Mouse (Mus musculus) ES-E14 (cell line): ENCODE measurements at regions not wholly inside any gene's neighbourhood (a gene's known extent, or its start where the extent isn't known, plus 50 kb on each side); places are given as distances from the start of the nearest gene placed in this dataset.

Experiments
- DNase-seq: peaks from one replicate; pipeline ENCODE4 v3.0.0-alpha.2; 2013; ENCODE audit warnings: low read depth, low spot score
- H3K27ac ChIP-seq: 2 replicates; pipeline ENCODE4 v1.5.1; 2012; ENCODE audit warnings: low read depth, mild to moderate bottlenecking, low read length, moderate library complexity, mixed read lengths; ENCODE audit not compliant: poor library complexity, insufficient read depth, severe bottlenecking
- H3K36me3 ChIP-seq: 2 replicates; pipeline ENCODE4 v1.6.1; 2012; ENCODE audit warnings: mild to moderate bottlenecking, low read length, moderate library complexity, mixed read lengths; ENCODE audit not compliant: control insufficient read depth, poor library complexity, insufficient read depth, severe bottlenecking
- H3K4me1 ChIP-seq, 2 experiments: fragments of 150-350 bp in 1 of 2; sonication (generic) in 1 of 2; 2 replicates each; pipeline ENCODE4 v1.6.1; 2012; ENCODE audit warnings: low read length in 2 of 2, mild to moderate bottlenecking in 1 of 2, mixed read lengths in 1 of 2; ENCODE audit not compliant: control insufficient read depth in 2 of 2, insufficient read depth in 2 of 2, poor library complexity in 1 of 2
- H3K4me3 ChIP-seq, 2 experiments: fragments of 150-350 bp in 1 of 2; sonication (generic) in 1 of 2; 2 replicates each; pipeline ENCODE4 v1.5.1; 2012; ENCODE audit warnings: low read length in 2 of 2, low read depth in 1 of 2, mild to moderate bottlenecking in 1 of 2, mixed read lengths in 1 of 2; ENCODE audit not compliant: insufficient read depth in 1 of 2, poor library complexity in 1 of 2, severe bottlenecking in 1 of 2
- H3K9ac ChIP-seq: 2 replicates; pipeline ENCODE4 v1.6.1; 2012; ENCODE audit warnings: low read depth, mild to moderate bottlenecking, low read length, mixed read lengths; ENCODE audit not compliant: poor library complexity, insufficient read depth, severe bottlenecking
- H3K9me3 ChIP-seq: fragments of 150-350 bp; sonication (generic); 2 replicates; pipeline ENCODE4 v1.6.1; 2012; ENCODE audit warnings: low read depth, mild to moderate bottlenecking, low read length; ENCODE audit not compliant: control insufficient read depth, insufficient read depth
- CHD2 ChIP-seq: IDR thresholded peaks from 2 replicates; pipeline ENCODE4 v1.6.1; 2014; ENCODE audit warnings: mild to moderate bottlenecking, low read depth, low read length, inconsistent platforms
- HCFC1 ChIP-seq: IDR thresholded peaks from 2 replicates; pipeline ENCODE4 v1.6.1; 2012; ENCODE audit warnings: low read length, inconsistent platforms, borderline replicate concordance; ENCODE audit not compliant: insufficient read depth
- MAFK ChIP-seq: IDR thresholded peaks from 2 replicates; pipeline ENCODE4 v1.6.1; 2014; ENCODE audit warnings: mild to moderate bottlenecking, low read depth, low read length, inconsistent platforms; ENCODE audit not compliant: insufficient read depth
- ZC3H11A ChIP-seq: IDR thresholded peaks from 2 replicates; pipeline ENCODE4 v1.6.1; 2012; ENCODE audit warnings: low read depth, mild to moderate bottlenecking, inconsistent platforms, low read length, borderline replicate concordance
- ZNF384 ChIP-seq: IDR thresholded peaks from 2 replicates; pipeline ENCODE4 v1.6.1; 2012; ENCODE audit warnings: low read depth, low read length, inconsistent platforms
- in situ Hi-C, 2 experiments: fragments of 600-800 bp; cut with MboI; formaldehyde crosslinking; loops; one replicate each; pipeline ENCODE4 v1.15.1; 2025; ENCODE audit warnings: low sequenced_read_pairs in 2 of 2, inconsistent platforms in 1 of 2; ENCODE audit not compliant: unreplicated experiment in 2 of 2

GRCm38 (mm10) chr11:112197620-112198268 lies 584.3 kb upstream of the Sox9 start:
- TF ChIP-seq ZNF384 = no peak
- no peak for TF ChIP-seq ZC3H11A
- TF ChIP-seq MAFK = no peak
- no peak for TF ChIP-seq CHD2
- TF ChIP-seq HCFC1 = no peak
- Histone ChIP-seq H3K9me3 (no peaks in the 10 kb centered on the region), H3K4me3 (no peak overlapping the region), H3K9ac (no peak overlapping the region), H3K4me1 (peaks cover 0 to 3% of the 10 kb centered on the region in 2 experiments; a peak in 1 of 4 replicates), H3K36me3 (no peaks in the 10 kb centered on the region), H3K27ac (no peak overlapping the region)
- in situ Hi-C loops = no loop called here
- no peak for DNase-seq

DNA sequence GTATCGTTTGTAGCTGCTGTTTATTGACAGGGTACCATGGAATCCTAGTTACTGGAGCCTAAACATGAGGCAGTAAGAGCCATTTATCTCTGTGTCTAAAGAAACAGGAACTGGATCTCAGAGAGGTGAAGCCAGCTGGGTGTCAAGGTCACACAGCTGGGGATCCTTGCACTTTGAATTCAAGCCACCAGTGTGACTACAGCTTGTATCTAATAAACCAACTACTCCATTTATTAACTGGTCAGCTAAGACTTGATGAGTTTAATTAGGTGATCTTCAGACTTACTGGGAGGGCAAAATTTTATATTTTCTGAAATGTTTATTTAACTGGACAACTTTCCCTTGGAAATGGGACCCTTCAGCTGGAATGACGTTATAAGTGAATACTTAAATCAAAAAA lies 577.5 kb upstream of the Sox9 start:
- in situ Hi-C loops = no loop called here
- Histone ChIP-seq H3K4me1 (no peaks in the 10 kb centered on the region), H3K4me3 (no peak overlapping the region), H3K9me3 (no peaks in the 10 kb centered on the region), H3K27ac (no peak overlapping the region), H3K36me3 (no peaks in the 10 kb centered on the region), H3K9ac (no peak overlapping the region)
- TF ChIP-seq ZNF384 = no peak
- TF ChIP-seq ZC3H11A = no peak
- TF ChIP-seq CHD2 = no peak
- no peak for TF ChIP-seq HCFC1
- no peak for TF ChIP-seq MAFK
- DNase-seq = no peak

GRCm38 (mm10) chr11:112209414-112209813 lies 572.6 kb upstream of the Sox9 start:
- in situ Hi-C loops = no loop called here
- Histone ChIP-seq H3K4me1 (no peaks in the 10 kb centered on the region), H3K9ac (no peak overlapping the region), H3K4me3 (no peak overlapping the region), H3K9me3 (no peaks in the 10 kb centered on the region), H3K27ac (no peak overlapping the region), H3K36me3 (no peaks in the 10 kb centered on the region)
- DNase-seq = peak; percentile 54
- TF ChIP-seq CHD2 (no peak), ZC3H11A (no peak), ZNF384 (no peak), HCFC1 (no peak), MAFK (no peak)

GRCm38 (mm10) chr11:112219046-112219720 lies 562.8 kb upstream of the Sox9 start:
- Histone ChIP-seq H3K9me3 (no peaks in the 10 kb centered on the region), H3K36me3 (no peaks in the 10 kb centered on the region), H3K4me3 (no peak overlapping the region), H3K9ac (no peak overlapping the region), H3K4me1 (no peaks in the 10 kb centered on the region), H3K27ac (no peak overlapping the region)
- TF ChIP-seq MAFK = no peak
- TF ChIP-seq ZNF384 = no peak
- no peak for TF ChIP-seq CHD2
- TF ChIP-seq ZC3H11A = no peak
- TF ChIP-seq HCFC1 = no peak
- in situ Hi-C loops = no loop called here
- no peak for DNase-seq
